Mouse (Mus musculus): ENCODE data around the gene Pfkfb4. TPM values are rescaled to one million over a fixed set of nuclear protein-coding genes. Genes with fewer than 3 reads are reported as not detected.

The Pfkfb4 gene
- polyA plus RNA-seq, 1 experiment from 2014 or later, result 17.6 TPM

DNA sequence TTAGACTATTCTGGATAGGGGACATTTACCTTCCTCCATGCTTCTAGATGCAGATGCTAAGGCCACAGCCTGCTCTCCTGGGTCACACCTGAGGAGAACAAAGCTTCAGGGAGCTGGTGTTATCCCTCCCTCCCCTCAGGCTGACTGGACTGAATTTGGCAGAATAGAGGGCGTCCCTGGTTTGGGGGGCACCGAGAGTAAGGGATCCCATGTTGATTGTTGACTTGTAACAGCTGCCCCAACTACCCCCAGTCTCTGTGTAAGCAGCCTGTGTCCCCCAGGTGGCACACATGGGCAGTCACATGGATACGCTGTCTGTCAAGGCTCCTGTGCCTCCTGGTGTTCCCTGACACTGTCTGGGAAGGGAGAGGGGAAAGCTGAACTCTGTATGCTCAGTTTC is 36.8 kb downstream of the Pfkfb4 start:
- H3K27me3 ChIP-seq (ENCODE audit: insufficient read depth, poor library complexity, severe bottlenecking), result no peaks in the 10 kb centered on the region
- DNase-seq (ENCODE audit: low spot score), result no peak
- no peaks in the 10 kb centered on the region for H3K4me1 ChIP-seq (replicated peaks)
- WGBS, result 83% methylated on average over 3 of the region's 3 CpGs
- no peak overlapping the region for H3K4me3 ChIP-seq
- no peaks in the 10 kb centered on the region for H3K9me3 ChIP-seq
- no peak overlapping the region for H3K27ac ChIP-seq
- H3K36me3 ChIP-seq, result no peaks in the 10 kb centered on the region; the same call in 1 of the 2 replicates

DNA sequence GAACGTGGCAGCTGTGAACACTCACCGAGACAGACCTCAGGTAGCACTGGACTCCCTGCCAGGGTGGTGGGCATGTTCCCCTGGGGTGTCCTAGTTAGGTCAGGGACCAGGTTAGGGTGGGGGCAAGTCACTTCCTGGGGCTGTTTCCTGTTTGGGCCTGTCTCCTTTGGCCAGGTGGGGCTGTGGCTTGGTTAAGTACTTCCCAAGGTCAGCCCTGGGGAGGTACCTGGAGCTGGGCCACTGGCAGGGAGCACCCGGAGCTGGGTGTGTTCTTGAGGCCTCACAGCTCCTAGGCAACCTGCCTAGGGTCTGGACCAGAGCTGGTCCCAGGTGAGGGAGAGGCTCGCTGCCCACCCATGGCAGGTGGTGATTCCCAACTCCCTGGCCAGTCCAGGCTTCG is 37.3 kb downstream of the Pfkfb4 start:
- WGBS, result 79% methylated on average over 5 of the region's 5 CpGs
- no peak for DNase-seq (ENCODE audit: low spot score)

DNA sequence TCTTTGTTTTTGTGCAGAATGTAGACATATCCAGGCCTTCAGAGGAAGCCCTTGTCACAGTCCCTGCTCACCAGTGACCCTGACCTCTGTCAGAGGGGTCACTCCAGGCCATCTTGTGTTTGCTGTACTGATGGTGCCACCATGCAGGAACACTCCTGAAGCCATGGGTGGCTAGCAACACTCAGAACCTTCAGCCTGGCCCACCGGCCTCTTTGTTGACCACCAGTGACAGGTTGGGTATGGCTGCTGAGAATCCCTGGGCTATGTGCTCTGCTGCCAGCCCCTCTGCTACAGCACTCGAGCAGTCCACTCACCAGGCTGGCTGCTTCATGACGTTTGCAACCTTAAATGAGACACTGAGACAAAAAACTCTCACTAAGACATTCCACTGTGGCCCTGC is 38.7 kb downstream of the Pfkfb4 start:
- no peak overlapping the region for H3K4me3 ChIP-seq
- no peaks in the 10 kb centered on the region for H3K9me3 ChIP-seq
- H3K36me3 ChIP-seq, result no peaks in the 10 kb centered on the region; the same call in 1 of the 2 replicates
- no peaks in the 10 kb centered on the region for H3K4me1 ChIP-seq (replicated peaks)
- WGBS, result 76% methylated on average over 3 of the region's 3 CpGs
- H3K27me3 ChIP-seq (ENCODE audit: insufficient read depth, poor library complexity, severe bottlenecking), result no peaks in the 10 kb centered on the region
- no peak for DNase-seq (ENCODE audit: low spot score)
- H3K27ac ChIP-seq, result no peak overlapping the region

More for the DNA sequence above, 37.3 kb downstream of the Pfkfb4 start:
- H3K27me3 ChIP-seq (ENCODE audit: insufficient read depth, poor library complexity, severe bottlenecking), result no peaks in the 10 kb centered on the region
- no peak overlapping the region for H3K27ac ChIP-seq
- H3K36me3 ChIP-seq, result no peaks in the 10 kb centered on the region; the same call in 1 of the 2 replicates
- no peaks in the 10 kb centered on the region for H3K4me1 ChIP-seq (replicated peaks)
- H3K4me3 ChIP-seq, result no peak overlapping the region
- H3K9me3 ChIP-seq, result no peaks in the 10 kb centered on the region

DNA sequence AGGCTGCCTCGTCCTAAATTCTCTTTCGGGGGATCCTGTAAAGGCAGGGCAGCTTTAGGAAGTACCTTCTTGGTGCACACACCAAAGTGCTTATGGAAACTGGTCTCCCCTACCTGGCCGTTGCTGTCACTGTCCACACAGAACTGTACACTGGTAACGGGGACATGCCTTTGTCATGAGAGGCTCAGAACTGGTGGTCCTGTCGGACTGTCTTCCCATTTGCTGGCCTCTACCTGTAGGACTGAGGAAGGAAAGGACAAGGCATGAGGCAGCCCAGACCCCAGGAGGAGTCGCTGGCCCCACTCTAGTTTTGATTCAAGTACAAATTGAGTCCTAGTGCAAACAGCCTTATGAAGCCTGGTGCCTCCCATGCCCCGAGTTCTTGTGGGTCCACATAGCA is 39.4 kb downstream of the Pfkfb4 start:
- Histone ChIP-seq H3K9me3 (no peaks in the 10 kb centered on the region), H3K27ac (no peak overlapping the region), H3K27me3 (ENCODE audit: insufficient read depth, poor library complexity, severe bottlenecking) (no peaks in the 10 kb centered on the region), H3K4me1 (replicated peaks) (no peaks in the 10 kb centered on the region), H3K36me3 (no peaks in the 10 kb centered on the region; the same call in 1 of the 2 replicates), H3K4me3 (no peak overlapping the region)
- DNase-seq (ENCODE audit: low spot score), result no peak
- WGBS, result 91% methylated on average over 7 of the region's 7 CpGs

DNA sequence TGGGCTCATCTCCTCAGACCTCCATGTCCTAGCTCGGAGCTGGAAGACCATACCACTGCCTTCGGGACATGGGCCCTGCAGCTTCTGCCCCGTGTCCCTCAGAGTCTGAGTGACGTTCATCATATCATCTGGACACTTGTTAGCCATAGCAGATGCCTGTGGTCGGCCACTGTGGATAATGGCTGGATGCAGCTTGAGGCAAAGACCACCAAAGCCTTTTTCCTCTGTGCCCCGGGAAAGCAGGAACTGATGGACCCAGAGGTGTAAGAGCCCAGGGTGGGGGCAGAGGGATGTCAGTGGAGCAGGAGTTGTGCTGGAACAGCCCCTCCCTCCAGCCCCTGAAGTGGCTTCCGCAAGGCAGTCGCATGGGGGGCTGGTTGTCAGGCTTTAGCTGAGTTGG is 40.1 kb downstream of the Pfkfb4 start:
- Histone ChIP-seq H3K9me3 (no peaks in the 10 kb centered on the region), H3K4me1 (replicated peaks) (no peaks in the 10 kb centered on the region), H3K36me3 (no peaks in the 10 kb centered on the region; the same call in 1 of the 2 replicates), H3K27me3 (ENCODE audit: insufficient read depth, poor library complexity, severe bottlenecking) (no peaks in the 10 kb centered on the region), H3K4me3 (no peak overlapping the region), H3K27ac (no peak overlapping the region)
- DNase-seq (ENCODE audit: low spot score), result no peak
- WGBS, result 83% methylated on average over 8 of the region's 8 CpGs

DNA sequence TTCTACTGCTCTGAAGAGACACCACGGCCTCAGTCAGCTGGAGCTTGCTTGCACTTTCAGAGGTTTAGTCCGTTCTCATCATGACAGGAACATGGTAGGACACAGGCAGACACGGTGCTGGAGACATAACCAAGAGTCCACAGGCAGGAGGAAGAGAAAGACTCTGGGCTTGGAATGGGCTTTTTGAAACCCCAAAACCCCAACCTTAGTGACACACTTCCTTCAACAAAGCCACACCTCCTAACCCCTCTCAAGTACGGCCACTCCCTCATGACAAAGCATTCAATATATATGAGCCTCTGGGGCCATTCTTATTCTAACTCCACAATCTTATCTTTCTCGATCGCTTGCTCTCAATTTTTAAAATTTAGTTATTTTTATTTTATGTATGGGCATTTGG is 40.9 kb downstream of the Pfkfb4 start:
- H3K4me3 ChIP-seq, result no peak overlapping the region
- H3K27me3 ChIP-seq (ENCODE audit: insufficient read depth, poor library complexity, severe bottlenecking), result 0 out of 2 replicates have a peak, but pooled peaks cover 1% of the 10 kb centered on the region
- H3K9me3 ChIP-seq, result no peaks in the 10 kb centered on the region
- 83% methylated on average over 6 of the region's 6 CpGs for WGBS
- no peak overlapping the region for H3K27ac ChIP-seq
- no peaks in the 10 kb centered on the region; the same call in 1 of the 2 replicates for H3K36me3 ChIP-seq
- H3K4me1 ChIP-seq (replicated peaks), result no peaks in the 10 kb centered on the region
- DNase-seq (ENCODE audit: low spot score), result no peak

DNA sequence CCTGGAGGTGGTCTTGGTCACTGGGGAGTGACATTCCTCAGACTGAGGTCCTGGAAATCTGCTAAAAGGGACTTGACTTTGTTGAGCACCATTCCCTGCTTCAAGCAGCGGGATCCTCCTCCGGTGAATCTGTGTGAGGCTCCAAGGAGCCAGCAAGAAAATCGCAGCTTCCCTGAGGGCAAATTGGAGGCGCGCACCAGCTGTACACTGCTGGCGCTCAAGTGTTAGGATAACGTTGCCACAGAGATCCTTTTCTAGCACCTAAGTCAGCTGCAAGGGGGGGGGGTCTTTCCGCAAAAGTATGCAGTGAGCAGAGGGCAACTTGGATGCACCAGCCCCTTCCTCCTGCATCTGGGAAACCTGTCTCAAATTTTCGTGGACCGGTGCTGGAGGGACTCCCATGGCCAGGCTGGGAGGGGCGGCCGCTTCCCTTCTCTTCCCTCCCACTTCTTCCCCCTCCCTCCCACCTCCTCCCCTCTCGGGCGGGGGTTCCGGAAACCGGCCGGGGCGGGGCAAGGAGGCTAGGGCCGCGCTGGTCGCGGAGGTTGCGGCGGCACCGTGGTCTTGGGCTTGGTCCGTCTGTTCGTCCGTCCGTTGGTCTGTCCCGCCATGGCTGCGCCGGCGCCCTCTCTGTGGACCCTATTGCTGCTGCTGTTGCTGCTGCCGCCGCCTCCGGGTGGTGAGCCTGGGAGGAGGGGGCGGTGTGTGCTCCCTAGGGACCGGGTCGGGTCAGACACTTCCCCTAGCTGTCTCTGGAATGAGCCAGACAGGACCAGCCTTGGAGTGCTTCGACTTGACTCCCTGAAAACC is 46.7 kb downstream of the Pfkfb4 start, which contains the start of gene Shisa5:
Gene Shisa5, plus strand, starts transcription at position 480 of the 810 bp plus-strand sequence.
- Histone ChIP-seq H3K4me3 (peak within 1 kb of the TSS; percentile 75), H3K36me3 (no peaks in the 10 kb centered on the region), H3K27ac (peak within 1 kb of the TSS; percentile 89), H3K9me3 (no peaks in the 10 kb centered on the region), H3K4me1 (replicated peaks) (peaks cover 32% of the 10 kb centered on the region), H3K27me3 (ENCODE audit: insufficient read depth, poor library complexity, severe bottlenecking) (peaks cover 17% of the 10 kb centered on the region; the same call in 1 of the 2 replicates)
- under 1% methylated on average over 40 of the region's 40 CpGs for WGBS
- peak; percentile 77 for DNase-seq (ENCODE audit: low spot score)

DNA sequence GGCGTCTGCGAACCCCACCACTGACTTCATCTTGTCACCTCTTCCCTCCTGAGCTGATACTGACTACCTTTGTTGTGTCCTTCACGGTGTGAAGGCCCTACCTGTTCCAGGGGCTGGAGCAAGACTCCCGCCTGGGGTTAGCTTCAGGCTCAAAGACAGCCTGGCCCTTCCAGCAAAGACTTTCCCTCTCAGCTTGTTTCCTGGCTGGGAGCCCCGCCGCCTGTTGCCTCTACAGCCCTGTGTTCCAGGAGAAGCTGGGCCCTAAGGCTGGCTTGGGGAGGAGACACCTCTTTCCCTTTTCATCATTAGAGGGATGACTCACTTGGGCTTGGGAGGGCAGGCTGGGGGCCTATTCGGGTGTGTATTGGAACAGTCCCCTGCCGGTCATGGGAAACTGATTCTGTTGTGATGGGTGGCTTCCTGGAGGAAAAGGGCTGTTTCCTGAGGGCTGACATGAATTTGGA is 47.4 kb downstream of the Pfkfb4 start:
- no peaks in the 10 kb centered on the region for H3K9me3 ChIP-seq

DNA sequence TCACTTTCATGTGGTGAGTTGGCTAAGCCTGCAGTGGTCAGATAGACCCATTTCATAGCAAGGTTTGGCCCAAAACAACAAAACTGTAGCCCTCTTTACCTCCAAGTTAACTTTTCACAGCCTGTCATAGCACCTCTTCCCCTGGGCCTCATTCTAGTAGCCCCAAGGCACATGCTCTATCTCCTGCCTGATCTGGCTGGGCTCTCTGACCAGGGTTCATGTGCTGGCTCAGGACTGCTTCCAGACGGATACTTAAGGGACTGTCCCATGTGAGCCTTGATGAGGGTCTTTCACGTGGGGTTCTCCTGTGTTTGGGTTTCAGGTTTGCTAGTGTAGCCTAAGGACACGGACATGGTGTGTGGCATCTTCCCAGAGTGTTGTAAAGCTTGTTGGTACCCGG is 48.1 kb downstream of the Pfkfb4 start:
- peak overlapping the region; percentile 75; the same call in 1 of the 2 replicates for H3K4me3 ChIP-seq
- H3K27ac ChIP-seq, result no peak overlapping the region
- H3K27me3 ChIP-seq (ENCODE audit: insufficient read depth, poor library complexity, severe bottlenecking), result peaks cover 17% of the 10 kb centered on the region; the same call in 1 of the 2 replicates

More for the DNA sequence above, 47.4 kb downstream of the Pfkfb4 start:
- WGBS, result 20% methylated on average over 8 of the region's 8 CpGs
- Histone ChIP-seq H3K27ac (peak overlapping the region; percentile 89), H3K4me1 (replicated peaks) (peaks cover 32% of the 10 kb centered on the region), H3K27me3 (ENCODE audit: insufficient read depth, poor library complexity, severe bottlenecking) (peaks cover 17% of the 10 kb centered on the region; the same call in 1 of the 2 replicates), H3K36me3 (no peaks in the 10 kb centered on the region), H3K4me3 (peak overlapping the region; percentile 75)
- no peak for DNase-seq (ENCODE audit: low spot score)

DNA sequence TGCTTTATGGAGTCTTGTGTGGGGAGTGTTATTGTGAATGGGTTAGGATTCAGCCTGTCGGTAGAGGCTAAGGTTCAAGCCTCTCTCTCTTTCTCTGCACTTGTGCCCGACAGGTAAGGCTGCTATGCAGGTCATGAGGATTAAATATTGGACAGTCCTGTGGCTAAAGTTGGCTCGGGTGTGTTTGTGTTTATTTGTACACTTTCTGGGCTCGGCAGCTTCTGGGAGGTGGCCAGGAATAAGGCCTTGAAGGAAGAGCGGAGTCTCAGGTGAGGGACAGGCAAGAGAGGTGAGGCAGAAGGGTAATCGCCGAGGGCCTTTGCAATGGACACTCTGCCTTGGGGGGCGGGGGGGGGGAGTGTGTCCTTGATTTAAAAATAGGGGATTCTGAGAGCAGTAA is 48.6 kb downstream of the Pfkfb4 start:
- H3K4me3 ChIP-seq, result no peak overlapping the region
- no peaks in the 10 kb centered on the region for H3K9me3 ChIP-seq
- H3K4me1 ChIP-seq (replicated peaks), result peaks cover 32% of the 10 kb centered on the region
- H3K27ac ChIP-seq, result no peak overlapping the region
- DNase-seq (ENCODE audit: low spot score), result no peak
- WGBS, result 86% methylated on average over 8 of the region's 8 CpGs
- peaks cover 17% of the 10 kb centered on the region; the same call in 1 of the 2 replicates for H3K27me3 ChIP-seq (ENCODE audit: insufficient read depth, poor library complexity, severe bottlenecking)
- H3K36me3 ChIP-seq, result no peaks in the 10 kb centered on the region

More for the DNA sequence above, 48.1 kb downstream of the Pfkfb4 start:
- H3K9me3 ChIP-seq, result no peaks in the 10 kb centered on the region
- H3K4me1 ChIP-seq (replicated peaks), result peaks cover 32% of the 10 kb centered on the region
- 80% methylated on average over 4 of the region's 4 CpGs for WGBS
- DNase-seq (ENCODE audit: low spot score), result no peak
- H3K36me3 ChIP-seq, result no peaks in the 10 kb centered on the region

DNA sequence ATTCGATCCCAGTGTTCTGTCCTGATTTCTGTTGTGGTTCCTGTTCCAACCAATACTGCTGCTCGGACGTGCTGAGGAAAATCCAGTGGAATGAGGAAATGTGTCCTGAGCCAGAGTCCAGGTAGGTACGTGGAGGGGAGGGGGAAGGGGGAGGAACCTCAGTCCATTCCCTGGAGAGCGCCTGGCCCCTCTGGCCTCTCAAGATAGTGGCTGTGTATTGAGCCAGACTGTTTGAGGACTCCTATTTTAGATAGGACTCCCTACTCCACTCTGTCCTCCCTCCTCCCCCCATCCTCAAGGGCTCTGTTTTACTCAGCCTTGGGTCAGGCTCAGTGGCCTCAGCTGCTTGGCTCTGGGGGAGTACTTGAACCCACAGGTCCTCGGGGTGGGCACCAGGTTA is 49.3 kb downstream of the Pfkfb4 start:
- H3K27me3 ChIP-seq (ENCODE audit: insufficient read depth, poor library complexity, severe bottlenecking), result peaks cover 17% of the 10 kb centered on the region; the same call in 1 of the 2 replicates
- H3K9me3 ChIP-seq, result no peaks in the 10 kb centered on the region
- DNase-seq (ENCODE audit: low spot score), result no peak
- no peak overlapping the region for H3K27ac ChIP-seq
- no peaks in the 10 kb centered on the region for H3K36me3 ChIP-seq
- no peak overlapping the region for H3K4me3 ChIP-seq
- H3K4me1 ChIP-seq (replicated peaks), result peaks cover 32% of the 10 kb centered on the region
- WGBS, result 71% methylated on average over 6 of the region's 6 CpGs

DNA sequence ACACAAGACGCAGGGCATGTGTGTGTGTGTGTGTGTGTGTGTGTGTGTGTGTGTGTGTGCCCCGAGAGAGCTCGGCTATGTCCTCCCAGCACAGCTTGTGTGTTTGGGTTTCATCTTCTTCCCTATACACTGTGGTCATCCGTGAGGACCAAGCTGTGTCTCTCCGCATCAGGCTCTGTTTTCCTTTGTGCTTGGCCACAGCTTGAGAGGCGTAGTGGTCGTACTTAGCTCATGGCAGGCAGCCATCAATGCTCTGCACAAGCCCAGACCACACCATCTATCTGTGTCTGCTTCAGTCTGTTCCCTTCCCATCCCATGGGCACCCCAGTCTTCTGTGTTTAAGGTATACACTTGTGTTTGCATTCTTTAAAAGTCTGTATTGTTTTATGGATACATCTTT is 49.8 kb downstream of the Pfkfb4 start:
- WGBS, result 89% methylated on average over 7 of the region's 7 CpGs
- Histone ChIP-seq H3K9me3 (no peaks in the 10 kb centered on the region), H3K36me3 (no peaks in the 10 kb centered on the region), H3K4me3 (no peak overlapping the region), H3K27ac (no peak overlapping the region), H3K4me1 (replicated peaks) (peaks cover 32% of the 10 kb centered on the region), H3K27me3 (ENCODE audit: insufficient read depth, poor library complexity, severe bottlenecking) (peaks cover 17% of the 10 kb centered on the region; the same call in 1 of the 2 replicates)
- DNase-seq (ENCODE audit: low spot score), result no peak

DNA sequence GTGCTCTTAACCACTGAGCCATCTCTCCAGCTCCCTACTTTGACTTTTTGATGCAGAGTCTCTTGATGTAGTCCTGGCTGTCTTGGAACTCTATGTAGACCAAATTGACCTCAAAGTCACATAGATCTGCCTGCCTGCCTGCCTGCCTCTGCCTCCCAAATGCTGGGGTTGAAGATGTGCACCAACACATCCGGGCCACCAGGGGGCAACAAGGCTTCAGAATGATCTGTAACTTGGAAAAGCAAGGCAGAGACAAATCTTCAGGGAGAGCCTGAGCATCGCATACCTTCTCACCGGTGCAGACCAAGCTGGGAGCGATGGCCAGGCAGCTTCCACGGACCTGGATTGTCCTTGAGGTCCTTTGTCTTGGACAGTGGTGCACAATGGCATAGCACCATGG is 54.7 kb downstream of the Pfkfb4 start:
- Histone ChIP-seq H3K27me3 (ENCODE audit: insufficient read depth, poor library complexity, severe bottlenecking) (no peaks in the 10 kb centered on the region), H3K36me3 (0 out of 2 replicates have a peak, but pooled peaks cover 1% of the 10 kb centered on the region), H3K9me3 (no peaks in the 10 kb centered on the region), H3K4me1 (replicated peaks) (no peaks in the 10 kb centered on the region), H3K4me3 (no peak overlapping the region), H3K27ac (no peak overlapping the region)
- peak; percentile 57 for DNase-seq (ENCODE audit: low spot score)
- WGBS, result 46% methylated on average over 5 of the region's 5 CpGs

All from hindbrain, embryonic 10.5 days (tissue).